ENCODE assay signal across 21 mouse cellular contexts in genomic region chr6:7851036-7851435, GRCm38 (mm10). TPM values are rescaled to one million over a fixed set of nuclear protein-coding genes. Genes with fewer than 3 reads are reported as not detected.
A peak's percentile ranks its signal among the peaks of the same experiment; 100 is the strongest.
DNase-seq lines count a peak whose midpoint lies in the region; ATAC-seq and TF ChIP-seq lines count a peak whose summit lies in the region.
"Had no signal": no experiment of that assay in that cellular context is flagged by ENCODE, and none has a peak within 500 bp of the region (broad histone marks: within the 10 kb centered on the region; RNA-seq: fewer than 3 reads in every experiment).

No protein-coding gene starts in this region.

- no peaks in the 10 kb centered on the region for H3K27me3 ChIP-seq in forebrain, embryonic 15.5 days
- H3K27me3 ChIP-seq in forebrain, embryonic 10.5 days (ENCODE audit: poor library complexity, severe bottlenecking), result no peaks in the 10 kb centered on the region
- no peaks in the 10 kb centered on the region for H3K27me3 ChIP-seq in hindbrain, postnatal 0 days (ENCODE audit: insufficient read depth, low read length)
- no peaks in the 10 kb centered on the region for H3K27me3 ChIP-seq in hindbrain, embryonic 10.5 days (ENCODE audit: insufficient read depth, poor library complexity, severe bottlenecking)
- no peaks in the 10 kb centered on the region for H3K27me3 ChIP-seq in midbrain, embryonic 14.5 days (ENCODE audit: control insufficient read depth, insufficient read depth, low read length)
- no peaks in the 10 kb centered on the region for H3K27me3 ChIP-seq in midbrain, embryonic 11.5 days (ENCODE audit: control insufficient read depth, insufficient read depth, low read length)
- H3K27me3 ChIP-seq in limb, embryonic 12.5 days, result no peaks in the 10 kb centered on the region
- H3K27me3 ChIP-seq: embryonic facial prominence, embryonic 12.5 days; heart, embryonic 15.5 days had no signal

- H3K4me3 ChIP-seq in forebrain, embryonic 15.5 days, result no peak overlapping the region
- H3K4me3 ChIP-seq in forebrain, embryonic 10.5 days, result no peak overlapping the region
- no peak overlapping the region for H3K4me3 ChIP-seq in hindbrain, postnatal 0 days (ENCODE audit: low read length)
- H3K4me3 ChIP-seq in hindbrain, embryonic 10.5 days, result no peak overlapping the region
- no peak overlapping the region for H3K4me3 ChIP-seq in midbrain, embryonic 14.5 days (replicated peaks; ENCODE audit: low read depth, low read length)
- no peak overlapping the region for H3K4me3 ChIP-seq in midbrain, embryonic 11.5 days (ENCODE audit: low read depth, low read length)
- H3K4me3 ChIP-seq in limb, embryonic 12.5 days (replicated peaks), result no peak overlapping the region
- H3K4me3 ChIP-seq: embryonic facial prominence, embryonic 12.5 days; heart, embryonic 15.5 days had no signal

- ATAC-seq in forebrain, embryonic 15.5 days (replicated peaks), result peak; percentile 53; the same call in 1 of the 2 replicates
- 0 out of 2 replicates have a peak, but pooled peaks have one; percentile 21 for ATAC-seq in hindbrain, postnatal 0 days
- ATAC-seq in midbrain, embryonic 14.5 days (ENCODE audit: low FRiP score, low TSS enrichment), result peak; percentile 11; the same call in 1 of the 2 replicates
- ATAC-seq in midbrain, embryonic 11.5 days (ENCODE audit: low FRiP score), result no peak
- ATAC-seq in limb, embryonic 12.5 days (ENCODE audit: insufficient number of reproducible peaks, insufficient read depth, low FRiP score, low TSS enrichment, low read depth), result peak; percentile 56; the same call in 1 of the 2 replicates
- ATAC-seq: forebrain, embryonic 14.5 days; inflammation-experienced regulatory T-cells, adult 6 months had no signal

- DNase-seq in forebrain, embryonic 10.5 days (ENCODE audit: extremely low spot score, low spot score), result no peak
- no peak for DNase-seq in hindbrain, postnatal 0 days (ENCODE audit: low spot score)
- DNase-seq in hindbrain, embryonic 10.5 days (ENCODE audit: low spot score), result no peak
- no peak for DNase-seq in midbrain, embryonic 14.5 days
- DNase-seq in midbrain, embryonic 11.5 days (ENCODE audit: low spot score, missing footprints), result no peak
- DNase-seq in left cerebral cortex, adult 9 months (ENCODE audit: low spot score in 2 of 2), result no peak
- DNase-seq: adrenal gland, adult 2 months; adrenal gland, postnatal 25 days; cerebellum, adult 2 months; cerebellum, postnatal 14 days; embryo, embryonic 11 days; gastrocnemius, postnatal 10 days; heart, adult 18-20 months had no signal

- peaks cover 10% of the 10 kb centered on the region for H3K4me1 ChIP-seq in forebrain, embryonic 15.5 days
- peaks cover 26% of the 10 kb centered on the region for H3K4me1 ChIP-seq in forebrain, embryonic 10.5 days
- peaks cover 4% of the 10 kb centered on the region; the same call in 1 of the 2 replicates for H3K4me1 ChIP-seq in hindbrain, postnatal 0 days (ENCODE audit: insufficient read depth, low read length)
- peaks cover 19% of the 10 kb centered on the region for H3K4me1 ChIP-seq in hindbrain, embryonic 10.5 days (replicated peaks)
- H3K4me1 ChIP-seq in midbrain, embryonic 14.5 days (ENCODE audit: control insufficient read depth, insufficient read depth, low read length), result peaks cover 10% of the 10 kb centered on the region
- no peaks in the 10 kb centered on the region for H3K4me1 ChIP-seq in midbrain, embryonic 11.5 days (ENCODE audit: control insufficient read depth, insufficient read depth, low read length)
- peaks cover 17% of the 10 kb centered on the region for H3K4me1 ChIP-seq in limb, embryonic 12.5 days (replicated peaks)

- H3K4me2 ChIP-seq in forebrain, embryonic 15.5 days (replicated peaks), result no peak overlapping the region
- H3K4me2 ChIP-seq in hindbrain, postnatal 0 days (ENCODE audit: low read depth, low read length), result no peak overlapping the region
- H3K4me2 ChIP-seq in midbrain, embryonic 14.5 days (ENCODE audit: low read length), result no peak overlapping the region
- no peak overlapping the region for H3K4me2 ChIP-seq in midbrain, embryonic 11.5 days
- no peak overlapping the region for H3K4me2 ChIP-seq in limb, embryonic 12.5 days
- H3K4me2 ChIP-seq: embryonic facial prominence, embryonic 12.5 days; heart, embryonic 11.5 days; heart, embryonic 15.5 days; hindbrain, embryonic 14.5 days had no signal

- H3K36me3 ChIP-seq in forebrain, embryonic 15.5 days, result no peaks in the 10 kb centered on the region
- no peaks in the 10 kb centered on the region for H3K36me3 ChIP-seq in forebrain, embryonic 10.5 days (replicated peaks)
- no peaks in the 10 kb centered on the region for H3K36me3 ChIP-seq in hindbrain, postnatal 0 days (ENCODE audit: insufficient read depth, low read length)
- H3K36me3 ChIP-seq in hindbrain, embryonic 10.5 days, result no peaks in the 10 kb centered on the region
- no peaks in the 10 kb centered on the region for H3K36me3 ChIP-seq in midbrain, embryonic 14.5 days (ENCODE audit: control insufficient read depth, insufficient read depth, low read length)
- H3K36me3 ChIP-seq in midbrain, embryonic 11.5 days (ENCODE audit: control insufficient read depth, insufficient read depth, low read length), result no peaks in the 10 kb centered on the region
- no peaks in the 10 kb centered on the region for H3K36me3 ChIP-seq in limb, embryonic 12.5 days
- H3K36me3 ChIP-seq: embryonic facial prominence, embryonic 12.5 days; heart, embryonic 15.5 days had no signal

- no peaks in the 10 kb centered on the region for H3K9me3 ChIP-seq in forebrain, embryonic 15.5 days
- no peaks in the 10 kb centered on the region for H3K9me3 ChIP-seq in forebrain, embryonic 10.5 days
- no peaks in the 10 kb centered on the region for H3K9me3 ChIP-seq in hindbrain, postnatal 0 days (ENCODE audit: low read length)
- no peaks in the 10 kb centered on the region for H3K9me3 ChIP-seq in hindbrain, embryonic 10.5 days
- H3K9me3 ChIP-seq in midbrain, embryonic 14.5 days (ENCODE audit: control insufficient read depth, low read length), result no peaks in the 10 kb centered on the region
- H3K9me3 ChIP-seq in midbrain, embryonic 11.5 days (ENCODE audit: control insufficient read depth, low read length), result no peaks in the 10 kb centered on the region
- H3K9me3 ChIP-seq in limb, embryonic 12.5 days, result no peaks in the 10 kb centered on the region
- H3K9me3 ChIP-seq: embryonic facial prominence, embryonic 12.5 days; heart, embryonic 15.5 days had no signal

- TF ChIP-seq CTCF in hindbrain, postnatal 0 days (IDR thresholded peaks at IDR 0.05; ENCODE audit: low read depth), result no peak

- WGBS in forebrain, embryonic 15.5 days, result 97% methylated on average over 2 of the region's 2 CpGs
- 93% methylated on average over 2 of the region's 2 CpGs for WGBS in forebrain, embryonic 10.5 days
- WGBS in hindbrain, postnatal 0 days, result 91% methylated on average over 2 of the region's 2 CpGs
- 87% methylated on average over 2 of the region's 2 CpGs for WGBS in hindbrain, embryonic 10.5 days
- 97% methylated on average over 2 of the region's 2 CpGs for WGBS in midbrain, embryonic 14.5 days
- 91% methylated on average over 2 of the region's 2 CpGs for WGBS in midbrain, embryonic 11.5 days
- 64% methylated on average over 2 of the region's 2 CpGs for WGBS in limb, embryonic 12.5 days

- no peak overlapping the region for H3K27ac ChIP-seq in forebrain, embryonic 15.5 days (replicated peaks)
- no peak overlapping the region for H3K27ac ChIP-seq in forebrain, embryonic 10.5 days
- H3K27ac ChIP-seq in hindbrain, postnatal 0 days, result no peak overlapping the region
- no peak overlapping the region for H3K27ac ChIP-seq in hindbrain, embryonic 10.5 days
- no peak overlapping the region for H3K27ac ChIP-seq in midbrain, embryonic 14.5 days (replicated peaks; ENCODE audit: low read depth, low read length)
- H3K27ac ChIP-seq in midbrain, embryonic 11.5 days (ENCODE audit: low read depth, low read length), result no peak overlapping the region
- H3K27ac ChIP-seq in limb, embryonic 12.5 days, result no peak overlapping the region
- H3K27ac ChIP-seq: embryonic facial prominence, embryonic 12.5 days; heart, embryonic 15.5 days; hindbrain, embryonic 14.5 days had no signal

- H3K9ac ChIP-seq in forebrain, embryonic 15.5 days (replicated peaks), result no peak overlapping the region
- no peak overlapping the region for H3K9ac ChIP-seq in hindbrain, postnatal 0 days (replicated peaks; ENCODE audit: low read length)
- no peak overlapping the region for H3K9ac ChIP-seq in midbrain, embryonic 14.5 days (replicated peaks; ENCODE audit: low read length)
- no peak overlapping the region for H3K9ac ChIP-seq in midbrain, embryonic 11.5 days (ENCODE audit: low read length)
- H3K9ac ChIP-seq in limb, embryonic 12.5 days (replicated peaks), result no peak overlapping the region
- H3K9ac ChIP-seq: embryonic facial prominence, embryonic 12.5 days; heart, embryonic 15.5 days; hindbrain, embryonic 14.5 days had no signal

RNA-seq across cellular contexts. Expression of gene C1galt1, which starts 6.4 kb away (rescaled TPM):
- polyA plus RNA-seq in forebrain, embryonic 15.5 days (2015; fragmentation: Nextera tagmentation; extraction: Ambion mirVana), result 1.3 and 1.5 TPM in 2 replicates
- 2.1 and 2.2 TPM in 2 replicates for polyA plus RNA-seq in forebrain, embryonic 10.5 days (2016; fragmentation: Nextera tagmentation; extraction: Ambion mirVana)
- 14.3 and 14.8 TPM in 2 replicates for total RNA-seq in hindbrain, postnatal 0 days (2014; rRNA removed)
- polyA plus RNA-seq in hindbrain, postnatal 0 days (2015; fragmentation: Nextera tagmentation; extraction: Ambion mirVana), result 1.5 and 1.8 TPM in 2 replicates
- 1.4 and 1.7 TPM in 2 replicates for polyA plus RNA-seq in hindbrain, embryonic 10.5 days (2016; fragmentation: Nextera tagmentation; extraction: Ambion mirVana)
- polyA plus RNA-seq in midbrain, embryonic 14.5 days (2014; fragmentation: Nextera tagmentation; extraction: Ambion mirVana), result 3.5 and 4.3 TPM in 2 replicates
- 2.6 and 3.1 TPM in 2 replicates for polyA plus RNA-seq in midbrain, embryonic 11.5 days (2014; fragmentation: Nextera tagmentation; extraction: Ambion mirVana)
- polyA plus RNA-seq in limb, embryonic 12.5 days (2016; fragmentation: Nextera tagmentation; extraction: Ambion mirVana), result 3.8 and 3.9 TPM in 2 replicates
